Mouse (Mus musculus) forebrain, embryonic 16.5 days (tissue): ENCODE results near the gene Rsf1. TPM values are rescaled to one million over a fixed set of nuclear protein-coding genes. Genes with fewer than 3 reads are reported as not detected.

ENCODE experiments used
- ATAC-seq: fragments of 200-750 bp; cut with Nextera tagmentation; 2 replicates; pipeline ENCODE4 v1.8.0; 2017; ENCODE audit warnings: mild to moderate bottlenecking, moderate library complexity
- H3K27ac ChIP-seq: fragments of 300-500 bp; sonication (generic); 2 replicates; pipeline ENCODE4 v1.5.1; 2014; ENCODE audit warnings: low read length, control low read depth
- H3K27me3 ChIP-seq: fragments of 300-500 bp; sonication (generic); replicated peaks from 2 replicates; pipeline ENCODE4 v1.6.1; 2014; ENCODE audit warnings: low read length; ENCODE audit not compliant: control insufficient read depth, insufficient read depth
- H3K36me3 ChIP-seq: fragments of 300-500 bp; sonication (generic); 2 replicates; pipeline ENCODE4 v1.6.1; 2014; ENCODE audit not compliant: control insufficient read depth, insufficient read depth
- H3K4me1 ChIP-seq: fragments of 300-500 bp; sonication (generic); replicated peaks from 2 replicates; pipeline ENCODE4 v1.6.1; 2014; ENCODE audit warnings: low read length; ENCODE audit not compliant: control insufficient read depth, insufficient read depth
- H3K4me2 ChIP-seq: fragments of 300-500 bp; sonication (generic); 2 replicates; pipeline ENCODE4 v1.6.1; 2014; ENCODE audit warnings: mild to moderate bottlenecking, low read length, control low read depth
- H3K4me3 ChIP-seq: fragments of 300-500 bp; sonication (generic); replicated peaks from 2 replicates; pipeline ENCODE4 v1.5.1; 2014; ENCODE audit warnings: mild to moderate bottlenecking, low read length, control low read depth
- H3K9ac ChIP-seq: fragments of 300-500 bp; sonication (generic); replicated peaks from 2 replicates; pipeline ENCODE4 v1.6.1; 2014; ENCODE audit warnings: low read depth, low read length, control low read depth
- H3K9me3 ChIP-seq: fragments of 300-500 bp; sonication (generic); 2 replicates; pipeline ENCODE4 v1.6.1; 2016; ENCODE audit warnings: low read length; ENCODE audit not compliant: control insufficient read depth
- whole genome bisulfite sequencing: fragments of 180-500 bp; shearing (Covaris S2); extraction: QIAGEN DNeasy Blood & Tissue Kit; methylation state at CpG from one replicate; pipeline ENCODE4 v1.1.7; 2014; 5-methylcytosine and 5-hydroxymethylcytosine counted together
- polyA plus RNA-seq: library from polyadenylated mRNA; unstranded; fragments of >200 nt; fragmentation: Nextera tagmentation; extraction: Ambion mirVana; gene quantifications from 2 replicates; pipeline ENCODE4 v1.2.1, GENCODE M21; 2015

Gene Rsf1
- polyA plus RNA-seq, 1 experiment from 2014 or later = 34.7 TPM

- ATAC-seq = no peak
- Histone ChIP-seq H3K9ac (no peak overlapping the region), H3K4me2 (no peak overlapping the region), H3K27me3 (no peaks in the 10 kb centered on the region), H3K27ac (no peak overlapping the region), H3K4me3 (no peak overlapping the region), H3K36me3 (peaks cover 3% of the 10 kb centered on the region; the same call in 1 of the 2 replicates), H3K4me1 (no peaks in the 10 kb centered on the region), H3K9me3 (no peaks in the 10 kb centered on the region)
- WGBS = 97% methylated on average over 5 of the region's 5 CpGs
Observed at GRCm38 (mm10) chr7:97621346-97621745, 41.7 kb downstream of the Rsf1 start.

- no peak for ATAC-seq
Observed at GRCm38 (mm10) chr7:97622676-97623075, 43.0 kb downstream of the Rsf1 start.

GRCm38 (mm10) chr7:97623402-97623801, 43.7 kb downstream of the Rsf1 start:
- Histone ChIP-seq H3K4me1 (no peaks in the 10 kb centered on the region), H3K27ac (no peak overlapping the region), H3K36me3 (peaks cover 2% of the 10 kb centered on the region; the same call in 1 of the 2 replicates), H3K9ac (no peak overlapping the region), H3K4me2 (no peak overlapping the region), H3K27me3 (no peaks in the 10 kb centered on the region), H3K9me3 (no peaks in the 10 kb centered on the region), H3K4me3 (no peak overlapping the region)
- no peak for ATAC-seq

More at GRCm38 (mm10) chr7:97622676-97623075, 43.0 kb downstream of the Rsf1 start:
- Histone ChIP-seq H3K4me1 (no peaks in the 10 kb centered on the region), H3K4me2 (no peak overlapping the region), H3K27ac (no peak overlapping the region), H3K27me3 (no peaks in the 10 kb centered on the region), H3K9me3 (no peaks in the 10 kb centered on the region), H3K36me3 (peaks cover 3% of the 10 kb centered on the region; the same call in 1 of the 2 replicates), H3K4me3 (no peak overlapping the region), H3K9ac (no peak overlapping the region)
- 93% methylated on average over 1 of the region's 1 CpGs for whole genome bisulfite sequencing

- Histone ChIP-seq H3K4me2 (no peak overlapping the region), H3K27ac (no peak overlapping the region), H3K27me3 (no peaks in the 10 kb centered on the region), H3K9ac (no peak overlapping the region), H3K4me3 (no peak overlapping the region), H3K4me1 (no peaks in the 10 kb centered on the region), H3K36me3 (no peaks in the 10 kb centered on the region; the same call in 1 of the 2 replicates), H3K9me3 (no peaks in the 10 kb centered on the region)
- ATAC-seq = no peak
- WGBS = 68% methylated on average over 2 of the region's 2 CpGs
Observed at GRCm38 (mm10) chr7:97629351-97629750, 49.7 kb downstream of the Rsf1 start.

- Histone ChIP-seq H3K4me2 (no peak overlapping the region), H3K36me3 (no peaks in the 10 kb centered on the region; the same call in 1 of the 2 replicates), H3K27ac (no peak overlapping the region), H3K27me3 (no peaks in the 10 kb centered on the region), H3K9ac (no peak overlapping the region), H3K4me3 (no peak overlapping the region), H3K4me1 (no peaks in the 10 kb centered on the region), H3K9me3 (no peaks in the 10 kb centered on the region)
- no peak for ATAC-seq
- 49% methylated on average over 2 of the region's 2 CpGs for WGBS
Observed at GRCm38 (mm10) chr7:97631290-97631689, 51.6 kb downstream of the Rsf1 start.

GRCm38 (mm10) chr7:97632897-97633296, 53.2 kb downstream of the Rsf1 start:
- Histone ChIP-seq H3K36me3 (no peaks in the 10 kb centered on the region; the same call in 1 of the 2 replicates), H3K27ac (no peak overlapping the region), H3K4me3 (no peak overlapping the region), H3K4me2 (no peak overlapping the region), H3K27me3 (no peaks in the 10 kb centered on the region), H3K4me1 (no peaks in the 10 kb centered on the region), H3K9me3 (no peaks in the 10 kb centered on the region), H3K9ac (no peak overlapping the region)
- ATAC-seq = no peak
- 100% methylated on average over 1 of the region's 1 CpGs for WGBS

- no peaks in the 10 kb centered on the region for H3K9me3 ChIP-seq
- H3K9ac ChIP-seq = no peak overlapping the region
- H3K4me1 ChIP-seq = peaks cover 6% of the 10 kb centered on the region; the same call in 1 of the 2 replicates
- H3K4me2 ChIP-seq = no peak overlapping the region
- no peaks in the 10 kb centered on the region for H3K27me3 ChIP-seq
- ATAC-seq = no peak
- H3K4me3 ChIP-seq = no peak overlapping the region
- 84% methylated on average over 3 of the region's 3 CpGs for WGBS
- H3K27ac ChIP-seq = no peak overlapping the region
- H3K36me3 ChIP-seq = no peaks in the 10 kb centered on the region
Observed at GRCm38 (mm10) chr7:97645060-97645459, 65.4 kb downstream of the Rsf1 start.

- Histone ChIP-seq H3K4me2 (no peak overlapping the region), H3K4me3 (no peak overlapping the region), H3K9me3 (no peaks in the 10 kb centered on the region), H3K27ac (no peak overlapping the region), H3K27me3 (no peaks in the 10 kb centered on the region), H3K36me3 (no peaks in the 10 kb centered on the region), H3K9ac (no peak overlapping the region), H3K4me1 (no peaks in the 10 kb centered on the region)
- 94% methylated on average over 5 of the region's 5 CpGs for WGBS
- ATAC-seq = no peak
Observed at GRCm38 (mm10) chr7:97647656-97648055, 68.0 kb downstream of the Rsf1 start.

GRCm38 (mm10) chr7:97650729-97651128, 71.0 kb downstream of the Rsf1 start:
- WGBS = 94% methylated on average over 4 of the region's 4 CpGs
- ATAC-seq = no peak

GRCm38 (mm10) chr7:97656144-97656543, 76.5 kb downstream of the Rsf1 start:
- H3K9ac ChIP-seq = no peak overlapping the region
- no peaks in the 10 kb centered on the region for H3K9me3 ChIP-seq
- H3K27ac ChIP-seq = no peak overlapping the region
- H3K4me2 ChIP-seq = no peak overlapping the region
- no peaks in the 10 kb centered on the region for H3K4me1 ChIP-seq
- no peak for ATAC-seq
- H3K4me3 ChIP-seq = no peak overlapping the region
- 0 out of 2 replicates have a peak, but pooled peaks cover 5% of the 10 kb centered on the region for H3K36me3 ChIP-seq
- H3K27me3 ChIP-seq = no peaks in the 10 kb centered on the region
- 95% methylated on average over 6 of the region's 6 CpGs for WGBS

More at GRCm38 (mm10) chr7:97650729-97651128, 71.0 kb downstream of the Rsf1 start:
- H3K36me3 ChIP-seq = 0 out of 2 replicates have a peak, but pooled peaks cover 2% of the 10 kb centered on the region
- no peaks in the 10 kb centered on the region for H3K4me1 ChIP-seq
- no peak overlapping the region for H3K9ac ChIP-seq
- H3K27ac ChIP-seq = no peak overlapping the region
- H3K27me3 ChIP-seq = no peaks in the 10 kb centered on the region
- no peak overlapping the region for H3K4me2 ChIP-seq
- H3K9me3 ChIP-seq = no peaks in the 10 kb centered on the region
- H3K4me3 ChIP-seq = no peak overlapping the region
